Mouse (Mus musculus): ENCODE data around the gene Tbl2. TPM values are rescaled to one million over a fixed set of nuclear protein-coding genes. Genes with fewer than 3 reads are reported as not detected.

Tbl2 gene
- polyA plus RNA-seq, 1 experiment from 2014 or later = 33.4 TPM

- peaks cover 81% of the 10 kb centered on the region for H3K36me3 ChIP-seq
- 85% methylated on average over 4 of the region's 4 CpGs for WGBS
- H3K27ac ChIP-seq = no peak overlapping the region
- no peak for ATAC-seq (ENCODE audit: insufficient number of reproducible peaks, low FRiP score, low TSS enrichment, low read depth)
- no peak overlapping the region for H3K4me2 ChIP-seq
- no peaks in the 10 kb centered on the region for H3K4me1 ChIP-seq
- no peaks in the 10 kb centered on the region for H3K9me3 ChIP-seq
- no peak overlapping the region for H3K4me3 ChIP-seq
- H3K27me3 ChIP-seq = no peaks in the 10 kb centered on the region
- no peak overlapping the region for H3K9ac ChIP-seq
Measured at GRCm38 (mm10) chr5:135178996-135179395, 29.5 kb downstream of the Tbl2 start.

- no peak overlapping the region for H3K27ac ChIP-seq
- no peak for ATAC-seq (ENCODE audit: insufficient number of reproducible peaks, low FRiP score, low TSS enrichment, low read depth)
- no peaks in the 10 kb centered on the region for H3K9me3 ChIP-seq
- no peak overlapping the region for H3K9ac ChIP-seq
- no peak overlapping the region for H3K4me2 ChIP-seq
- H3K4me1 ChIP-seq = no peaks in the 10 kb centered on the region
- 93% methylated on average over 7 of the region's 7 CpGs for WGBS
- peaks cover 77% of the 10 kb centered on the region for H3K36me3 ChIP-seq
- no peaks in the 10 kb centered on the region for H3K27me3 ChIP-seq
- no peak overlapping the region for H3K4me3 ChIP-seq
Measured at GRCm38 (mm10) chr5:135179616-135180015, 30.2 kb downstream of the Tbl2 start.

- no peak overlapping the region for H3K4me2 ChIP-seq
- H3K9ac ChIP-seq = no peak overlapping the region
- H3K36me3 ChIP-seq = peaks cover 67% of the 10 kb centered on the region
- H3K9me3 ChIP-seq = no peaks in the 10 kb centered on the region
- H3K27me3 ChIP-seq = no peaks in the 10 kb centered on the region
- 94% methylated on average over 14 of the region's 14 CpGs for WGBS
- ATAC-seq (ENCODE audit: insufficient number of reproducible peaks, low FRiP score, low TSS enrichment, low read depth) = no peak
- H3K4me1 ChIP-seq = no peaks in the 10 kb centered on the region
- H3K27ac ChIP-seq = no peak overlapping the region
- H3K4me3 ChIP-seq = no peak overlapping the region
Measured at GRCm38 (mm10) chr5:135180796-135181195, 31.3 kb downstream of the Tbl2 start.

GRCm38 (mm10) chr5:135181776-135182175 lies 32.3 kb downstream of the Tbl2 start:
- Histone ChIP-seq H3K27me3 (no peaks in the 10 kb centered on the region), H3K9me3 (no peaks in the 10 kb centered on the region), H3K9ac (no peak overlapping the region), H3K4me3 (no peak overlapping the region), H3K27ac (no peak overlapping the region), H3K36me3 (peaks cover 60% of the 10 kb centered on the region), H3K4me2 (no peak overlapping the region), H3K4me1 (no peaks in the 10 kb centered on the region)
- no peak for ATAC-seq (ENCODE audit: insufficient number of reproducible peaks, low FRiP score, low TSS enrichment, low read depth)
- 83% methylated on average over 6 of the region's 6 CpGs for WGBS

GRCm38 (mm10) chr5:135183131-135183861 lies 33.8 kb downstream of the Tbl2 start:
- H3K9ac ChIP-seq = no peak overlapping the region
- H3K4me1 ChIP-seq = no peaks in the 10 kb centered on the region
- H3K36me3 ChIP-seq = peaks cover 45% of the 10 kb centered on the region
- H3K4me2 ChIP-seq = no peak overlapping the region
- ATAC-seq (ENCODE audit: insufficient number of reproducible peaks, low FRiP score, low TSS enrichment, low read depth) = no peak
- WGBS = 66% methylated on average over 8 of the region's 8 CpGs
- no peaks in the 10 kb centered on the region for H3K27me3 ChIP-seq
- no peak overlapping the region for H3K27ac ChIP-seq
- no peaks in the 10 kb centered on the region for H3K9me3 ChIP-seq
- no peak overlapping the region for H3K4me3 ChIP-seq

- Histone ChIP-seq H3K36me3 (peaks cover 29% of the 10 kb centered on the region), H3K27me3 (no peaks in the 10 kb centered on the region), H3K4me1 (peaks cover 14% of the 10 kb centered on the region), H3K9ac (no peak overlapping the region), H3K4me3 (no peak overlapping the region), H3K9me3 (no peaks in the 10 kb centered on the region), H3K27ac (no peak overlapping the region), H3K4me2 (no peak overlapping the region)
- 92% methylated on average over 3 of the region's 3 CpGs for WGBS
- no peak for ATAC-seq (ENCODE audit: insufficient number of reproducible peaks, low FRiP score, low TSS enrichment, low read depth)
Measured at GRCm38 (mm10) chr5:135185016-135185415, 35.6 kb downstream of the Tbl2 start.

- H3K9me3 ChIP-seq = no peaks in the 10 kb centered on the region
- H3K27ac ChIP-seq = no peak overlapping the region
- no peak for ATAC-seq (ENCODE audit: insufficient number of reproducible peaks, low FRiP score, low TSS enrichment, low read depth)
- peaks cover 14% of the 10 kb centered on the region for H3K4me1 ChIP-seq
- no peak overlapping the region for H3K4me3 ChIP-seq
- H3K27me3 ChIP-seq = no peaks in the 10 kb centered on the region
- H3K9ac ChIP-seq = no peak overlapping the region
- peaks cover 23% of the 10 kb centered on the region for H3K36me3 ChIP-seq
- WGBS = 41% methylated on average over 3 of the region's 3 CpGs
- no peak overlapping the region for H3K4me2 ChIP-seq
Measured at GRCm38 (mm10) chr5:135185596-135185995, 36.1 kb downstream of the Tbl2 start.

- Histone ChIP-seq H3K9me3 (no peaks in the 10 kb centered on the region), H3K27me3 (no peaks in the 10 kb centered on the region), H3K4me1 (peaks cover 14% of the 10 kb centered on the region), H3K36me3 (peaks cover 17% of the 10 kb centered on the region), H3K9ac (peak overlapping the region; percentile 31), H3K27ac (peak overlapping the region; percentile 96), H3K4me3 (peak overlapping the region; percentile 98), H3K4me2 (peak overlapping the region; percentile 56)
- WGBS = 17% methylated on average over 10 of the region's 10 CpGs
- ATAC-seq (ENCODE audit: insufficient number of reproducible peaks, low FRiP score, low TSS enrichment, low read depth) = no peak
Measured at GRCm38 (mm10) chr5:135186231-135186620, 36.8 kb downstream of the Tbl2 start.

GRCm38 (mm10) chr5:135186621-135187348 lies 37.3 kb downstream of the Tbl2 start, which contains the start of gene Baz1b:
Baz1b (plus strand) TSS chr5:135187264.
- Histone ChIP-seq H3K4me1 (peaks cover 14% of the 10 kb centered on the region), H3K27ac (peak within 1 kb of the TSS; percentile 96), H3K4me3 (peak within 1 kb of the TSS; percentile 98), H3K36me3 (peaks cover 11% of the 10 kb centered on the region), H3K4me2 (peak within 1 kb of the TSS; percentile 56), H3K27me3 (no peaks in the 10 kb centered on the region), H3K9me3 (no peaks in the 10 kb centered on the region), H3K9ac (peak within 1 kb of the TSS; percentile 96)
- ATAC-seq (ENCODE audit: insufficient number of reproducible peaks, low FRiP score, low TSS enrichment, low read depth) = peak; percentile 98
- WGBS = under 1% methylated on average over 55 of the region's 57 CpGs

- peaks cover 3% of the 10 kb centered on the region for H3K36me3 ChIP-seq
- peak; percentile 46 for ATAC-seq (ENCODE audit: insufficient number of reproducible peaks, low FRiP score, low TSS enrichment, low read depth)
- no peaks in the 10 kb centered on the region for H3K9me3 ChIP-seq
Measured at GRCm38 (mm10) chr5:135187349-135188213, 38.1 kb downstream of the Tbl2 start.

GRCm38 (mm10) chr5:135188214-135188554 lies 38.7 kb downstream of the Tbl2 start:
- ATAC-seq (ENCODE audit: insufficient number of reproducible peaks, low FRiP score, low TSS enrichment, low read depth) = no peak
- peak overlapping the region; percentile 96 for H3K27ac ChIP-seq
- WGBS = 2% methylated on average over 8 of the region's 8 CpGs
- H3K4me2 ChIP-seq = peak overlapping the region; percentile 56
- peaks cover 4% of the 10 kb centered on the region; the same call in 1 of the 2 replicates for H3K36me3 ChIP-seq
- peaks cover 19% of the 10 kb centered on the region for H3K4me1 ChIP-seq
- H3K4me3 ChIP-seq = peak overlapping the region; percentile 98
- peak overlapping the region; percentile 96 for H3K9ac ChIP-seq
- no peaks in the 10 kb centered on the region for H3K9me3 ChIP-seq
- H3K27me3 ChIP-seq = no peaks in the 10 kb centered on the region

More at GRCm38 (mm10) chr5:135187349-135188213, 38.1 kb downstream of the Tbl2 start:
- peak overlapping the region; percentile 98 for H3K4me3 ChIP-seq
- peaks cover 15% of the 10 kb centered on the region for H3K4me1 ChIP-seq
- under 1% methylated on average over 95 of the region's 102 CpGs for WGBS
- H3K27me3 ChIP-seq = no peaks in the 10 kb centered on the region
- peak overlapping the region; percentile 96 for H3K9ac ChIP-seq
- H3K27ac ChIP-seq = peak overlapping the region; percentile 96
- H3K4me2 ChIP-seq = peak overlapping the region; percentile 56

All from limb, embryonic 15.5 days (tissue).